Mouse (Mus musculus): ENCODE data around the gene Ppfia3. TPM values are rescaled to one million over a fixed set of nuclear protein-coding genes. Genes with fewer than 3 reads are reported as not detected.
A peak's percentile ranks its signal among the peaks of the same experiment; 100 is the strongest.

Ppfia3 gene
- polyA plus RNA-seq, 1 experiment from 2014 or later, result 32.1 TPM

DNA sequence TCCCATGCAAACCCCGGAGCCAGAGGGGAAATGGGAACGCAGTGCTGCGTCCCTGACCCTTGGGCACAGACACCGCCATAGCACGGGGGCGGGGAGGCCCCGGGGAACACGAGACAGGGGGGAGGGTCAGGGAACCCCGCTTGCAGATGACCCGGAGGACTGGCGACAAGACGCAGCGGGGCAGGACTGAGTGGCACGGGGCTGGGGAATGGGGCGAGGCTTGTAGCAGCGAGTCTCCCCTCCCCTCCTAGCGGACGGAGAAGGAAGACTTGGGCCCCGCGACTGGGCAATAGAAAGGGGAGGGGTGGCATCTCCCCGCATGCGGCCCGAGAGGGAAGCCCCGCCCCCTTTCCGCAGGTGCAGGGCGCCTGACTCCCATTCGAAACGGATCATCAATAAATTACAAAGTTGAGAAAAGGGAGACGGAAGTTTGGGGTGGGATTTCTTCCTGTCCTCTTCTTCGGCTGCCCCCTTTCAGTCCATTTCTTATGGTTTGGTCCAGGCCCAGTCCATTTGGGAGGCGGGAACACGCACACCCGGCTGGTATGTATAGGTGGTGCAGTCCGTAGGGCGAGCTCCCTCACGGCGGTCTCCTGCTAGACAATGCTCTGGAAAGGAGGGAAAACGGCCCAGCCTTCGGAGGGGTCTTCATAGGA, 27.3 kb downstream of the Ppfia3 start:
- 0 out of 2 replicates have a peak, but pooled peaks cover 4% of the 10 kb centered on the region for H3K27me3 ChIP-seq
- H3K9me3 ChIP-seq, result no peaks in the 10 kb centered on the region
- H3K27ac ChIP-seq (replicated peaks), result peak overlapping the region; percentile 53; the same call in 1 of the 2 replicates
- WGBS, result 3% methylated on average over 37 of the region's 39 CpGs
- H3K9ac ChIP-seq, result peak overlapping the region; percentile 53
- ATAC-seq (ENCODE audit: low FRiP score, low read depth), result peak; percentile 70
- H3K4me3 ChIP-seq, result peak overlapping the region; percentile 44
- H3K4me2 ChIP-seq, result peak overlapping the region; percentile 75
- H3K36me3 ChIP-seq, result no peaks in the 10 kb centered on the region; the same call in 1 of the 2 replicates
- peaks cover 28% of the 10 kb centered on the region for H3K4me1 ChIP-seq (replicated peaks)

DNA sequence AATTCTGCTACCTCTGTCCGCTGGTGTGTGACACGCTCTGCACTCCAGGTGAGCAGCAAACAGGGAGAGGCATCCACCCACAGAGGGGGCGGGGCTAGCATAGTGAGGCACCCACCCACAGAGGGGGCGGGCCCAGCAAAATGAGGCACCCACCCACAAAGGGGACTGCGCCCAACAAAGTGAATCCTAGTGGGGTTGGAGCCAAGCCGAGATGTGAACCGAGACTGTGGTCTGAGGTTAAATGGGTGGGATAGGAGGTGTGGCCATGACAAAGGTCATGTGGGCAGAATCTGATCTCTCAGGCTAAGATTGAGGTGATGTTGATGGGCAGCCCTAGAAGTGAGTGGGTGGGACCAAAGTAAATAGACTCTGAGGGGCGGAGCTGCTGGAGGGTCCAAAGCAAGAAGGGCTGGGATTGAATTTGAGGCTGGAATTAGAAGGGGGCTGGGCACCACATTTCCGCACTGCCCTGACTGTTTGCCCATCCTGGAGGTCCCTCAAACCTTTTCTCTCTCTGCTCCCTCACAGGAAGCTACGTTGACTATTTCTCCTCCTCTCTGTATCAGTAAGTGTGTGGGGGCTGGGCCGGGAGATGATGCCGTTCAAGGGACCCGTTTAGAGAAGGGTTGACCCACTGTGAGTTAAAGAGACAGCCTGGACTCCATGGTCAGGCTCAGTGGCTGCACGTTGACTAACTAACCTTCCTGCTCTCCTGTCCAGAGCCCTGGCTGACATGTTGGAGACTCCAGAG, 28.5 kb downstream of the Ppfia3 start:
- ATAC-seq (ENCODE audit: low FRiP score, low read depth), result no peak
- H3K9ac ChIP-seq, result no peak overlapping the region
- H3K4me1 ChIP-seq (replicated peaks), result peaks cover 29% of the 10 kb centered on the region
- 4% methylated on average over 14 of the region's 14 CpGs for WGBS
- H3K27ac ChIP-seq (replicated peaks), result peak overlapping the region; percentile 30; the same call in 1 of the 2 replicates
- H3K4me3 ChIP-seq, result no peak overlapping the region
- no peaks in the 10 kb centered on the region for H3K36me3 ChIP-seq
- no peaks in the 10 kb centered on the region for H3K9me3 ChIP-seq
- 0 out of 2 replicates have a peak, but pooled peaks cover 4% of the 10 kb centered on the region for H3K27me3 ChIP-seq
- H3K4me2 ChIP-seq, result peak overlapping the region; percentile 75; the same call in 1 of the 2 replicates

DNA sequence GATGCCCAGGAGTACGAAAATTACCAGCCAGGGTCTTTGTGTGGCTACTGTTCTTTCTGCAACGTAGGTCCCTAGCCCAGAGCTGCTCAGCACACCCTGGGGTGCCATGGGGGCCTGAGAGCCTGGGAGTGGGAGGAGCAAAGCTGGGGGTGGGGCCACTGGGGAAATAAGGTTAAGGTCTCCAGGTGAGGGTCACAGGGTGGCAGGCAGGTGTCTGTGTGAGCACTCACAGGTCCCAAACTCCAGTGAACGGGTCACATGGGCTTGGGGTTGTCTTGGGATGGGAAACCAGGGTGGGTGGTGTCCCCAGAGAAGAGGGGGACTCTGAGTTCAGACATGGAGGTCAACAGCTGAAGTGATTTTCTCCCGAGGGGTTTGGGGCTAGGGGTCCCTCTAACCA, 29.4 kb downstream of the Ppfia3 start:
- 11% methylated on average over 4 of the region's 4 CpGs for WGBS
- H3K4me2 ChIP-seq, result no peak overlapping the region
- H3K4me3 ChIP-seq, result no peak overlapping the region
- no peaks in the 10 kb centered on the region for H3K9me3 ChIP-seq
- no peak overlapping the region for H3K9ac ChIP-seq
- H3K36me3 ChIP-seq, result no peaks in the 10 kb centered on the region
- 0 out of 2 replicates have a peak, but pooled peaks cover 4% of the 10 kb centered on the region for H3K27me3 ChIP-seq
- ATAC-seq (ENCODE audit: low FRiP score, low read depth), result no peak
- H3K27ac ChIP-seq (replicated peaks), result no peak overlapping the region
- peaks cover 36% of the 10 kb centered on the region for H3K4me1 ChIP-seq (replicated peaks)

DNA sequence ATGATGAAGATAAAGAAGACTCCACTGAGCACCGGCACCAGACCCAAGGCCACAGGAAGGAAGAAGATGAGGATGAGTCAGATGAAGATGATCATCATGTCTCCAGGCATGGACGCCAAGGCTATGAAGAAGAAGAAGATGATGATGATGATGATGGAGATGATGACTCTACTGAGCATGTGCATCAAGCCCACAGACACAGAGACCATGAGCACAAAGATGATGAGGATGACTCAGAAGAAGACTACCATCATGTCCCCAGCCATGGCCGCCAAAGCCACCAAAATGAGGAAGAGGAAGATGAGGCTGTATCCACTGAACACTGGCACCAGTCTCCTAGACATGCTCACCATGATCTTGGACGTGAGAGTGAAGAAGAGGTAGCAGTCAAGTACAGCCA, 30.5 kb downstream of the Ppfia3 start:
- 94% methylated on average over 4 of the region's 4 CpGs for WGBS
- 0 out of 2 replicates have a peak, but pooled peaks cover 4% of the 10 kb centered on the region for H3K27me3 ChIP-seq
- H3K9ac ChIP-seq, result no peak overlapping the region
- H3K4me1 ChIP-seq (replicated peaks), result peaks cover 40% of the 10 kb centered on the region
- no peak overlapping the region for H3K4me3 ChIP-seq
- H3K27ac ChIP-seq (replicated peaks), result no peak overlapping the region
- no peak overlapping the region for H3K4me2 ChIP-seq
- no peak for ATAC-seq (ENCODE audit: low FRiP score, low read depth)
- H3K36me3 ChIP-seq, result no peaks in the 10 kb centered on the region
- no peaks in the 10 kb centered on the region for H3K9me3 ChIP-seq

DNA sequence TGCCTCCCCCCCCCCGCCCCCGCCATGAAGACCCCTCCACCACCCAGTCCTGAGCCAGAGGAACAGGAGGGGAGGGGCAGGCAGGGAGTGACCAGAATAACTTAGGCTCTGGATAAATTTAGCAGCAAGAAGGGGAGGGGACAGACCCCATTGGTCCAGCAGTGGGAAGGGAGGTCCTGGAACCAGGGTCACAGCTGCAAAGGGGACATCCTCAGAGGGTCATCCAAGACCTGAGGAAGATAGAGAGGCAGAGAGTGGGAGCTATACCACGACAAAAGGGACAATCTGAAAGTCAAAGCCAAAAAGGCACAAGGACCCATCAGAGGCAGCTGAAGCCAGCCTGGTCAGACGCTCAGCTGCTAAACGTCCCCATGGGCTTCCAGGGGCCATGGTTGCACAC, 31.8 kb downstream of the Ppfia3 start, which contains the start of gene Hrc:
TSS of gene Hrc (plus strand) at position 235 of the 400 bp plus-strand sequence.
- Histone ChIP-seq H3K36me3 (no peaks in the 10 kb centered on the region), H3K9me3 (no peaks in the 10 kb centered on the region), H3K4me3 (peak within 1 kb of the TSS; percentile 63; the same call in 1 of the 2 replicates), H3K27me3 (0 out of 2 replicates have a peak, but pooled peaks cover 4% of the 10 kb centered on the region), H3K9ac (no peak within 1 kb of the TSS), H3K4me2 (peak within 1 kb of the TSS; percentile 96), H3K4me1 (replicated peaks) (peaks cover 35% of the 10 kb centered on the region), H3K27ac (replicated peaks) (no peak within 1 kb of the TSS)
- no peak for ATAC-seq (ENCODE audit: low FRiP score, low read depth)
- 33% methylated on average over 5 of the region's 5 CpGs for WGBS

DNA sequence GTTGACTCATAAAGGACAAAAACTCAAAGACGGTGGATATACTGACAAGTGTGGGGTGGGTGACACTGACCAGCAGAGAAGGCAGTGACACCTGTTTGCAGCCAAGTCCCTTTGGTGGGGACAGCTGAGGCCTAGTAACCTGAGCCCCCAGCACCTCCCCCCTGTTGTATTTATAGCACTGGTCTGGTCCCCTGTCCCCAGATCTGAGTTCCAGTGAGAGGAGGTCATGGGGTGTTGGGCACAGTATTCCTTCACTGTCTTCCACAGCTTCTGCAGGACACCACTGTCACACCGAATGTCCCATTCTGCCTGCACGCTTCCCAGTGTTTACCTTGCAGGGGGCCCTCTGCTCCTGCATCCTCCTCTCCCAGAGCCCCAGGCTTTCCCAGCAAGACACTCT, 32.2 kb downstream of the Ppfia3 start:
- 39% methylated on average over 3 of the region's 3 CpGs for WGBS

DNA sequence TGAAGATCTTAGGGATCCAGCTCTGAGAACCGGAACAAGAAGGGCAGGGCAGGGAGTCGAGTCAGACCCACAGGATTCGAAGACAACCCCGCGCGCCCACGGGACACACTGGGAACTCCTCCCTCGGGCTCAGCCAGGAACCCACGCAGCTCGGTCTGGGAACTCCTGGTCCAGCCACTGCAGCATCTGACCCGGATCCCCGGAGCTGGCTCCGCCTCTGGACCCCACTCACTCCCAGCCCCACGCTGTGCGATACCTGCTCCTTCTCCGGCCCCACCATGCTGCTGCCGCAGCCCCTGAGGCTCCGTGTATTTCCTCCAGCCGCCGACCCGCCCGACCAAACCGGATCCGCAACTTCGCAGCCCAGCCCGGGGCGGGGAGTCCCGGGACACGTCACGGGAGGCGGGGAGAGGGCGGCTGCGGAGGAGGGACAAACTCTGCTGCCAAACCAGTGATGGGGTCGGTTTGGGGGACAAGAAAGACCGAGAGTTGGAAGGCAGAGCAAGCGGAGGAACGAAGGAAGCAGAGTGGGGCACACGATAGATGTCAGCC, 33.3 kb downstream of the Ppfia3 start, which contains the start of gene Trpm4:
TSS of gene Trpm4 (minus strand) at position 350 of the 552 bp plus-strand sequence.
- Histone ChIP-seq H3K4me2 (peak within 1 kb of the TSS; percentile 96), H3K4me3 (peak within 1 kb of the TSS; percentile 63), H3K9ac (peak within 1 kb of the TSS; percentile 58), H3K36me3 (no peaks in the 10 kb centered on the region), H3K27me3 (0 out of 2 replicates have a peak, but pooled peaks cover 4% of the 10 kb centered on the region), H3K27ac (replicated peaks) (peak within 1 kb of the TSS; percentile 59), H3K4me1 (replicated peaks) (peaks cover 20% of the 10 kb centered on the region), H3K9me3 (no peaks in the 10 kb centered on the region)
- ATAC-seq (ENCODE audit: low FRiP score, low read depth), result peak; percentile 66
- under 1% methylated on average over 38 of the region's 38 CpGs for WGBS

More for the DNA sequence above, 32.2 kb downstream of the Ppfia3 start:
- no peaks in the 10 kb centered on the region for H3K36me3 ChIP-seq
- no peak overlapping the region for H3K27ac ChIP-seq (replicated peaks)
- H3K4me2 ChIP-seq, result no peak overlapping the region
- ATAC-seq (ENCODE audit: low FRiP score, low read depth), result no peak
- 0 out of 2 replicates have a peak, but pooled peaks cover 4% of the 10 kb centered on the region for H3K27me3 ChIP-seq
- H3K4me3 ChIP-seq, result no peak overlapping the region
- H3K9me3 ChIP-seq, result no peaks in the 10 kb centered on the region
- H3K9ac ChIP-seq, result no peak overlapping the region
- peaks cover 31% of the 10 kb centered on the region for H3K4me1 ChIP-seq (replicated peaks)

DNA sequence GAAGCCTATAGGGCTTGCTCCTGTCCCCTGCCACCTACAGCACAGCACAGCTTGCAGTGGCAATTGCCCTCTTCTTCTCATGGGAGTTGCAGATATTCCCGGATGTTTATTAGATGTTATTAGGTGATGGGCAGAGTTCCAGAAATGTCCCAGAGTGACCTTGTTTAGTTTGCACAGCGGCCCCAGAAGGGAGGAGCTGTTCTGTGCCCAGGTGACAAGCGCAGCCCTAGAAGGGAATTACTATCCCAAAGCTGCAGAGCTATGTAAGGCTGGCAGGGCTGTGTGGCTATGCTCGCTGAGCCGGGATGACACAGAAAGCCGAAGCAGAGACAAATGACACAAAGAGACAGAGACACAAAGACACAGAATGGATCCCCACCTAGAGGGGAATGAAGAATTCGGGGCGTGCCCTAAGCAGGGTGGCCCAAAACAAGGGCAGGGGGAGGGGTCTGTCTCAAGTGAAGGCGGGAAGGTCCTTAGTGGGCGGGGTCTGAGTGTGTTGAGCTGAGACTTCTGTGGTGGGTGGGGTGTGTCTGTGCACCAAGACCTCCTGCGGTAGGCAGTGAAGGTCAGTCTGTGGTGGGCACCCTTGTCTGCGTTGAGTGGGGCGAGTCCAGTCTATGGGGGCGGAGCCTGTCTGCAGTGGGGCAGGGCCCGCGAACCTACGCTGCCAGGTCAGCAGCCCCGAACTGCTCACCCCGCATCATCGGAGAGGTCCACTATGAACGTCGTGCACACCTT, 34.0 kb downstream of the Ppfia3 start:
- Histone ChIP-seq H3K4me3 (peak overlapping the region; percentile 63), H3K27ac (replicated peaks) (peak overlapping the region; percentile 59), H3K27me3 (0 out of 2 replicates have a peak, but pooled peaks cover 4% of the 10 kb centered on the region), H3K9me3 (no peaks in the 10 kb centered on the region), H3K36me3 (no peaks in the 10 kb centered on the region), H3K9ac (peak overlapping the region; percentile 58), H3K4me1 (replicated peaks) (peaks cover 17% of the 10 kb centered on the region), H3K4me2 (peak overlapping the region; percentile 96)
- WGBS, result 2% methylated on average over 22 of the region's 22 CpGs
- ATAC-seq (ENCODE audit: low FRiP score, low read depth), result peak; percentile 69

DNA sequence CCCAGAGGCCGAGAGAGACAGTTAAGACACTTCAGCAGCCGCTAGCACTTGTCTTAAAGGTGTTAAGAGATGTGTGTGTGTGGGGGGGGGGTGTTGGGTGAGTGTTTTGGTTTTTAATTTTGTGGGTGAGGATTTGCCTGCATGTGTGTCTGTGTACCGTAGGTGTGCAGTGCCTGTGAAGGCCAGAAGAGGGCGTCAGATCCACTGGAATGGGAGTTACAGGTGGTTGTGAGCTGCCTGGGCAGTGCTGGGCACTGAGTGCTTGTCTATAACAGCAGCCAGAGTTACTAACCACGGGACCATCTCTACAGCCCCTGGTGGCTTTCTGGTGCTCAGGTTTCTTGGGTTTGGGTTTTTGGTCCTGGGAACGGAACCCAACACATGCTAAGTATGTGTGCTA, 35.3 kb downstream of the Ppfia3 start:
- no peak for ATAC-seq (ENCODE audit: low FRiP score, low read depth)
- 86% methylated on average over 6 of the region's 6 CpGs for WGBS

DNA sequence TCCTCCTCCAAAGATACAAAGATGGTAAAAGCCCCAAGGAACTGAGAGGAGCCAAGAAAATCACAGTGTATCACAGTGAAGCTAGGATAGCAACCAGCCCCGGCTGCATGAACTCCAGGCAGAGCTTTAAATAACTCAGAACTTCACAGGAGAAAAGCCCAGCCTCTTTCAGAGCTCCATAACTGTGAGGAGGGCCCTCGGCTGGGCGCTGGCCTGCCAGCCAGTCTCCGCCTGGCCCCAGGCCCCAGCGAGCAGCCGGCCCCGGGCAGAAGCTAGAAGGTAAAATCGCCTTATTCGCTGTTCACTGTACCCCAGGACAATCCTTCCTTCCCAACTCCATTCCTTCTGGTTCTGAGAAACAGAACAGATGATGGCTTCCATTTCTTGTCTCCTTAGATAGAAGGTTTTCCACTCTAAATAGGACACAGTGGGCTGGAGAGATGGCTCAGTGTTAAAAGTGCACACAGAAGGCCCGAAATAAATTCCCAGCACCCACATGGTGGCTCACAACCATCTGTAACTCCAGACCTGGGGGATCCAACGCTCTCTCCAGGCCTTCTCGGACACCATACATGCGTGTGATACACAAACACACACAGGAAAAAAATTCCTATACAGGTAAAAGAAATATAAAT, 37.9 kb downstream of the Ppfia3 start:
- Histone ChIP-seq H3K9me3 (no peaks in the 10 kb centered on the region), H3K9ac (no peak overlapping the region), H3K27me3 (no peaks in the 10 kb centered on the region), H3K4me1 (replicated peaks) (peaks cover 11% of the 10 kb centered on the region), H3K4me3 (no peak overlapping the region), H3K27ac (replicated peaks) (no peak overlapping the region), H3K4me2 (no peak overlapping the region), H3K36me3 (peaks cover 7% of the 10 kb centered on the region; the same call in 1 of the 2 replicates)
- no peak for ATAC-seq (ENCODE audit: low FRiP score, low read depth)
- whole genome bisulfite sequencing, result 82% methylated on average over 13 of the region's 13 CpGs

More for the DNA sequence above, 35.3 kb downstream of the Ppfia3 start:
- H3K4me1 ChIP-seq (replicated peaks), result peaks cover 16% of the 10 kb centered on the region
- H3K36me3 ChIP-seq, result peaks cover 1% of the 10 kb centered on the region; the same call in 1 of the 2 replicates
- H3K27ac ChIP-seq (replicated peaks), result no peak overlapping the region
- H3K9me3 ChIP-seq, result no peaks in the 10 kb centered on the region
- no peak overlapping the region for H3K4me2 ChIP-seq
- H3K27me3 ChIP-seq, result no peaks in the 10 kb centered on the region
- no peak overlapping the region for H3K4me3 ChIP-seq
- H3K9ac ChIP-seq, result no peak overlapping the region

DNA sequence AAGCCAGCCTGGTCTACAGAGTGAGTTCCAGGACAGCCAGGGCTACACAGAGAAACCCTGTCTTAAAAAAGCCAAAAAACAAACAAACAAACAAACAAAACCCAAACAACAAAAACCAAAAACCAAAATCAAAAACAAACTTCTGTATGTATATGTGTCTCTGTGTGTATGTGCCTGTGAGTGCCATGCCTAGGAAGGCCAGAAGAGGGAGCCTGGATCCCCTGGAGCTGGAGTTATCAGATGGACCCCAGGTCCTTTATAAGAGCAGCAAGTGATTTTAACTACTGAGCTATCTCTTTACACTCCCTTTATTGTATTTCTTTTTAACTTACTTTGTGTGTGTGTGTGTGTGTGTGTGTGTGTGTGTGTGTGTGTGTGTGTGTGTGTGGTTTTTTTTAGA, 41.0 kb downstream of the Ppfia3 start:
- H3K9ac ChIP-seq, result no peak overlapping the region
- no peaks in the 10 kb centered on the region for H3K27me3 ChIP-seq
- no peaks in the 10 kb centered on the region for H3K4me1 ChIP-seq (replicated peaks)
- peaks cover 7% of the 10 kb centered on the region; the same call in 1 of the 2 replicates for H3K36me3 ChIP-seq
- no peak for ATAC-seq (ENCODE audit: low FRiP score, low read depth)
- no peak overlapping the region for H3K4me3 ChIP-seq
- no peak overlapping the region for H3K27ac ChIP-seq (replicated peaks)
- H3K9me3 ChIP-seq, result no peaks in the 10 kb centered on the region
- no peak overlapping the region for H3K4me2 ChIP-seq

All from hindbrain, embryonic 15.5 days (tissue).